Mouse (Mus musculus) G1E (cell line): ENCODE data around the gene Dock8. TPM values are rescaled to one million over a fixed set of nuclear protein-coding genes. Genes with fewer than 3 reads are reported as not detected.

ENCODE experiments used
- ATAC-seq: 2 replicates; pipeline ENCODE4 v1.8.0; 2016; ENCODE audit warnings: mild to moderate bottlenecking; ENCODE audit not compliant: insufficient number of reproducible peaks, poor library complexity, low FRiP score, severe bottlenecking; ENCODE audit errors: extremely low read depth
- DNase-seq: peaks from one replicate; pipeline ENCODE4 v3.0.0; 2012; ENCODE audit warnings: low spot score
- H3K27me3 ChIP-seq: 2 replicates; pipeline ENCODE4 v1.6.1; 2012; ENCODE audit warnings: mild to moderate bottlenecking, low read length, inconsistent platforms; ENCODE audit not compliant: insufficient read depth
- H3K36me3 ChIP-seq: replicated peaks from 2 replicates; pipeline ENCODE3; 2012; ENCODE audit warnings: mild to moderate bottlenecking, inconsistent platforms
- H3K4me1 ChIP-seq: 2 replicates; pipeline ENCODE4 v1.6.1; 2012; ENCODE audit warnings: low read depth, low read length, inconsistent platforms, mixed read lengths; ENCODE audit not compliant: insufficient read depth
- H3K4me3 ChIP-seq: 2 replicates; pipeline ENCODE4 v1.5.1; 2012; ENCODE audit warnings: low read depth, mild to moderate bottlenecking, inconsistent platforms, low read length, moderate library complexity, mixed read lengths
- H3K9me3 ChIP-seq: replicated peaks from 2 replicates; pipeline ENCODE4 v1.6.1; 2012; ENCODE audit warnings: inconsistent platforms
- CTCF ChIP-seq: IDR thresholded peaks from 2 replicates; pipeline ENCODE4 v1.5.1; 2012; ENCODE audit warnings: low read depth, low read length, inconsistent platforms, mixed read lengths
- GATA1 ChIP-seq: IDR thresholded peaks from 2 replicates; pipeline ENCODE4 v1.6.1; 2012; ENCODE audit warnings: borderline replicate concordance, low read length, inconsistent platforms, mixed read lengths
- GATA2 ChIP-seq: IDR thresholded peaks from 2 replicates; pipeline ENCODE4 v1.6.1; 2012; ENCODE audit warnings: low read depth, low read length, inconsistent platforms, borderline replicate concordance
- POLR2AphosphoS5 ChIP-seq: IDR thresholded peaks from 2 replicates; pipeline ENCODE4 v1.6.1; 2012; ENCODE audit warnings: low read depth, low read length, inconsistent platforms; ENCODE audit not compliant: insufficient replicate concordance
- TAL1 ChIP-seq: conservative IDR thresholded peaks from 2 replicates; pipeline ENCODE4 v1.6.1; 2012; ENCODE audit warnings: low read depth, low read length, inconsistent platforms, mixed read lengths
- polyA plus RNA-seq: library from polyadenylated mRNA; stranded (reverse); fragments of >175 nt; gene quantifications from 2 replicates; pipeline ENCODE4 v1.2.3, GENCODE M21; 2012
- total RNA-seq, 2 experiments: library from RNA; stranded (forward) in 1 of 2; stranded (reverse) in 1 of 2; fragments of 200-1000 nt in 1 of 2; fragments of >200 nt in 1 of 2; fragmentation: Nextera tagmentation in 1 of 2; gene quantifications; 2 replicates each; pipeline ENCODE4 v1.2.3; 2014 to 2017

Dock8 gene
- total and polyA plus RNA-seq, 3 experiments = 0.01 to 0.16 TPM; not detected in 1

DNA sequence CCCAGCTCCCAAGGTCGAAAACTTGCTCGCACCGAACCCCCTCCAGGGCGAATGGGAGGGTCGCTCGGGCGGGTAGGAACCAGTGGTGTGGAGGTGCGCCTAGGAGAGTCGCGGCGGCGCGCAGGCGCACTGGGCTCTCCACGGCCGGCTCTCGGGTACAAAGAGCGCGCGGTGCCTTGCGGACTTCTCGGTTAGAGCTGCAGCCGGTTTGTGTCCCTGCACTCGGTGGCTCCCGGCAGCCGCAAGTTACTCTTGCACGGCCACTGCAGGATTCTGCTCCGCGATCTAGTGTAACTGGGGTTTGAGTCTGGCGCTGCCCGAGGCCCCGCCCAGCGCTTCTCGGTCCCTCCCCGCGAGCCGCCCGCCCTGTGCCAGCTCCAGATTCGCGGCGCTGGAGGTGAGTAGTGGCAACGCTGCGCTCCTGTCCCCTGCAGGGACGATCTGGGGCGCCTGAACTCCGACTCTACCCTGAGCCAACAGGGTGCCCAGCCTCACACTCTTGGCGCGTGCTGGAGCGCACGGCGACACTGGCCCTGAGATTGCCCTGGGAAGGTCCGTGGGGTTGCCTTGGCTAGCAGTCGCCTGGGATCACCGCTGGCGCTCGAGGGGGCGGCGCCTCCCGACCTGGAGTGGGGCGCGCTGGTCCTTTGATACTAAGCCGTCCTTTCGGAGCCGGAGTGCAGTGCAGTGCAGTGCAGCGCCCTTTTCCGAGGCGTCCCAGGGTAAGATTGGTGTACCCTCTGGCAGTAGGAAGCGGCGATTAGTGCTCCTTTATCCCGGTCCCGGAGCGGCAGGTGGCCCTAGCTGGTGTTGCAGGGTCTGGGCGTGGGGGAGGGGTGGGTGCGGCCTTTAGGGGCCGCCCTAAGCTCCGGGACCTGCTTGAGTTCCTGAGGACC lies 237.5 kb downstream of the Dock8 start, which contains the start of gene Kank1:
Kank1 (plus strand) TSS at position 380 of the 896 bp plus-strand sequence.
- no peak within 1 kb of the TSS; the same call in 1 of the 2 replicates for H3K4me3 ChIP-seq
- H3K4me1 ChIP-seq = no peaks in the 10 kb centered on the region
- no peak for DNase-seq
- TF ChIP-seq POLR2AphosphoS5 (no peak), GATA2 (no peak), CTCF (no peak), GATA1 (no peak), TAL1 (no peak)
- ATAC-seq = no peak
- no peaks in the 10 kb centered on the region; the same call in 1 of the 2 replicates for H3K27me3 ChIP-seq
- peaks cover 48% of the 10 kb centered on the region for H3K9me3 ChIP-seq
- H3K36me3 ChIP-seq = no peaks in the 10 kb centered on the region

DNA sequence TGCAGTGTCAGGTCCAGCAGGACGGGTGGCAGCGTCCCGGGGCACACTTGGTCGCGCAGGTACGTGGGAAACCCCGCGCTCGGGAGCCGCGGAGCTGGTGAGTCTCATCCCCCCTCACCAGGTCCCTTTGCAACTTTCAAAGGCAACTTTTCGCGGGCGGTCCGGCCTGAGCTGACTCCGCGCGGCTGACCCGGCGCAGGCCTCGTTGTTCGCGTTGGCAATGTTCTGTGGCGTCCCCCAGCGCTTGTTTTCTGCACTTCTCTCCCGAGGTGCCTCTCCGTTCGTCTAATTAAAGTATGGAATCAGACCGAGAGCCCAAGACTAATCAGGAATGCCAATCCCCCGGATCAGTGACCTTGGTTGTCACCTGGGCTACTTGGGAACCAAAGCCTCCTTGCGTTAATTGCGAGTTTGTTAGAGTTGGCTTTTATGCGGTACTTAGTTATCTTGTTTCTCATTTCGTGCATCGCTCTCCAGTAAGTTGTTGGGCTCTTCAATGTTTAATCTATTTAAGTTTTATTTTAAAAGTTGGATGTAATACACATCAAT lies 238.2 kb downstream of the Dock8 start:
- H3K27me3 ChIP-seq = no peaks in the 10 kb centered on the region; the same call in 1 of the 2 replicates
- H3K4me1 ChIP-seq = no peaks in the 10 kb centered on the region
- H3K36me3 ChIP-seq = no peaks in the 10 kb centered on the region
- peaks cover 47% of the 10 kb centered on the region for H3K9me3 ChIP-seq
- H3K4me3 ChIP-seq = no peak overlapping the region; the same call in 1 of the 2 replicates
- TF ChIP-seq GATA2 (no peak), GATA1 (no peak), POLR2AphosphoS5 (no peak), TAL1 (no peak), CTCF (no peak)
- ATAC-seq = no peak
- DNase-seq = no peak

DNA sequence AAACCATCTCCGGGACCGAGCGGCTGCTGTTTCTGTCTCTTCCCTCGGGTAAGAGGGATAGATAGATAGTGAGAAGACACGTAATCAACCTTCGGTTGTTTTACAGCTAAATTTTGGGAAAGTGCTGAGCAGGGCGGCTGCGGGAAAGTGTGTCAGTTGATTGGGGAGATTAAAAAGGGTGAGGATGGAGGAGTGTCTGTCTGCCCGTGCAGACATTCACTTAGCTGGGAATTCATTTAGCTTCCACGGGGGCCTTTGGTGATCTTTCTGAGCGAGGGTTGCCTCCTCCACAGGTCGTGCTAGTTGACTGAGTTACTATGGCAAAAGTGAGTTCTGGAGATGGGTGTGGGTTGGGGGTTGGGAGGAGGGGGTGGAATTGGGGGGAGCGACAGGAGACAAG lies 238.8 kb downstream of the Dock8 start:
- DNase-seq (no peak), ATAC-seq (no peak; the same call in 1 of the 2 replicates)
- no peak overlapping the region for H3K4me3 ChIP-seq
- H3K36me3 ChIP-seq = no peaks in the 10 kb centered on the region
- H3K9me3 ChIP-seq = peaks cover 53% of the 10 kb centered on the region
- no peaks in the 10 kb centered on the region for H3K4me1 ChIP-seq
- H3K27me3 ChIP-seq = no peaks in the 10 kb centered on the region; the same call in 1 of the 2 replicates
- no peak for TF ChIP-seq POLR2AphosphoS5
- TF ChIP-seq GATA2 = no peak

DNA sequence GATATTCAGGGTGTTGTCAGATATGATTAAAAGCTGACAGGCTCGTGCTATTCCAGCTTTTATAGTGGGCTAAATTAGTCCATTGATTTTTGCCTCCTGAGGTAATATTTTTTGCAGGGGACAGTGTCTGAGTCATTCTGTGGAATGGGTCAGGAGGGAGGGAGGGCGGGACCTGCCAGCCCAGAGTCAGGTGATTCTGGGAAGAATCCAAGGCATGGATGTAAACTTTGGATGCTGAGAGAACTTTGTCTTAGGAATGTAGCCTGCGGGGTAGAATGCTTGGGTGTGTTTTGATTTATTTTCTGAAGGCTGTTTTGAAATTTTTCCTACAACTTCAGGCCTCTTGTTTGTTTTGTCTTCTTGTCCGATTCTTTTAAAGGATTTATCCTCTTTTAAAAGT lies 244.2 kb downstream of the Dock8 start:
- H3K4me1 ChIP-seq = no peaks in the 10 kb centered on the region
- H3K36me3 ChIP-seq = no peaks in the 10 kb centered on the region
- H3K4me3 ChIP-seq = no peak overlapping the region
- peaks cover 60% of the 10 kb centered on the region for H3K9me3 ChIP-seq
- no peaks in the 10 kb centered on the region for H3K27me3 ChIP-seq
- TF ChIP-seq POLR2AphosphoS5 = no peak
- no peak for TF ChIP-seq GATA2
- TF ChIP-seq CTCF = no peak
- no peak for TF ChIP-seq GATA1
- TF ChIP-seq TAL1 = no peak
- DNase-seq (no peak), ATAC-seq (no peak)

DNA sequence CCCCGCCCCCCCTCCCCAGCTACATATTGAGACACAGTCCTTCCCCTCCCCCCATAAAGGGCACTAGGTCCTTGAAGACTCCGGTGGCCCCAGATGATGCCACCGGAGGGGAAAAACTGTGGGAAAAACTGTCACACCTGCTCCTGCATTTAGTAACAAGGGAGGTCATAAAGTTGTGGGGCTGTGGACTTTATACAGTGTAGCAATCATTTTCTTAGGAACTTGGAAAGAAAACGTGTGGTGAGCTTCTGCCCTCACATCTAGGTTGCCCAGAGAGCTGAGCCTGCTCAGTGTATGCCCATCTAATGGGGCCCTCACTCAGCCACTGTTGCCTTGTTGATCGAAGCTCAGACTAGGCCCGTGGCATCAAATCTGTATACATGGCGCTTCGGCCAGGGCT lies 246.7 kb downstream of the Dock8 start:
- ATAC-seq (no peak), DNase-seq (no peak)
- no peaks in the 10 kb centered on the region for H3K27me3 ChIP-seq
- no peaks in the 10 kb centered on the region for H3K4me1 ChIP-seq
- H3K4me3 ChIP-seq = no peak overlapping the region
- peaks cover 59% of the 10 kb centered on the region for H3K9me3 ChIP-seq
- TF ChIP-seq CTCF (no peak), POLR2AphosphoS5 (no peak), GATA2 (no peak), GATA1 (no peak), TAL1 (no peak)
- no peaks in the 10 kb centered on the region for H3K36me3 ChIP-seq

DNA sequence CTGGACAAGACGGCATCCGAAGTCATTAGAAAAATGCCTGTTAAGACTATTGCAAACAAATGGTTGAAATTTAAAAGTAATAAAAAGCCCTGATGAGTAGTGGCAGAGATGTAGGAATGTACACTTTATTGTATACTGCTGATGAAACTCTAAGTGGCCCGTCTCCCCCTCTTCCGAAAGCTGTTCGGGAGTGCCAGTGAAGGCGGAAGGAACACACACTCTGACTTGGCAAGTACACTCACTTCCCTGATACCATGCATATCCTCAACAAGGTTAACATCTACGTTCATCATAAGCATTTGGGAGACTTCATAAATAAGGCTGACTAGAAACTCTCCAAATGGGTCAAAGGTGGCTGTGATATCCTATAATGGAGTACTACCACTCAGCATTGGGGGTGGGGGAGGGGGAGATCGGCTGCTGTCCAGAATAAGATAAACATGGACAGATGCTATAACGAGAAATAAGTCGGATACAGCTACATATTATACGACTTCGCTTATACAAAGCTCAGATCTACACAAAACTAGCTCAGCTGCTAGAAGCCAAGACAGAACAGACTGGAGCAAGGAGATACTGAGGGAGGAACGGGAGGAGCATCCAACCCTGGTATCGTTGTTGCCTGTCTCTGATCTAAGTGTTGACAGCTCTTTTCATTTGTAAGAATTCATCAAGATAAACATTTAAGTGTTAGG lies 248.7 kb downstream of the Dock8 start:
- Histone ChIP-seq H3K27me3 (no peaks in the 10 kb centered on the region), H3K9me3 (peaks cover 56% of the 10 kb centered on the region), H3K4me1 (no peaks in the 10 kb centered on the region), H3K36me3 (no peaks in the 10 kb centered on the region), H3K4me3 (no peak overlapping the region)
- DNase-seq (no peak), ATAC-seq (no peak)
- TF ChIP-seq TAL1 (no peak), POLR2AphosphoS5 (no peak)
